Mouse (Mus musculus) MEL (cell line): ENCODE measurements around the gene Trap1. TPM values are rescaled to one million over a fixed set of nuclear protein-coding genes. Genes with fewer than 3 reads are reported as not detected.

Experiments used
- DNase-seq: peaks from one replicate; pipeline ENCODE4 v3.0.0; 2011; ENCODE audit warnings: low read depth, low spot score
- H3K27ac ChIP-seq: 2 replicates; pipeline ENCODE4 v1.5.1; 2012; ENCODE audit warnings: low read depth, mild to moderate bottlenecking, control low read depth, low read length, moderate library complexity; ENCODE audit not compliant: control insufficient read depth
- H3K27me3 ChIP-seq, 2 experiments: fragments of 150-350 bp in 1 of 2; sonication (generic) in 1 of 2; 2 replicates each; pipeline ENCODE4 v1.6.1; 2012; ENCODE audit warnings: low read length in 2 of 2, mild to moderate bottlenecking in 2 of 2, improper control_type of control experiment in 1 of 2, moderate library complexity in 1 of 2; ENCODE audit not compliant: insufficient read depth in 2 of 2, control insufficient read depth in 1 of 2
- H3K36me3 ChIP-seq, 2 experiments: 2 replicates each; pipeline ENCODE4 v1.6.1; 2012 to 2014; ENCODE audit warnings: low read length in 2 of 2, improper control_type of control experiment in 1 of 2, inconsistent platforms in 1 of 2, mild to moderate bottlenecking in 1 of 2; ENCODE audit not compliant: insufficient read depth in 2 of 2, control insufficient read depth in 1 of 2
- H3K4me1 ChIP-seq, 2 experiments: fragments of 150-350 bp in 1 of 2; sonication (generic) in 1 of 2; 2 replicates each; pipeline ENCODE4 v1.6.1; 2012; ENCODE audit warnings: low read length in 2 of 2, improper control_type of control experiment in 1 of 2, mild to moderate bottlenecking in 1 of 2; ENCODE audit not compliant: insufficient read depth in 2 of 2, control insufficient read depth in 1 of 2
- H3K4me3 ChIP-seq, 2 experiments: fragments of 150-350 bp in 1 of 2; sonication (generic) in 1 of 2; 2 replicates each; pipeline ENCODE4 v1.5.1; 2012; ENCODE audit warnings: low read depth in 2 of 2, low read length in 2 of 2, mild to moderate bottlenecking in 2 of 2, moderate library complexity in 2 of 2, control low read depth in 1 of 2, improper control_type of control experiment in 1 of 2; ENCODE audit not compliant: control insufficient read depth in 1 of 2, insufficient read depth in 1 of 2
- H3K79me2 ChIP-seq: 2 replicates; pipeline ENCODE4 v1.6.1; 2012; ENCODE audit warnings: mild to moderate bottlenecking, low read length, moderate library complexity; ENCODE audit not compliant: control insufficient read depth, poor library complexity, insufficient read depth
- H3K9ac ChIP-seq: 2 replicates; pipeline ENCODE4 v1.6.1; 2012; ENCODE audit warnings: low read depth, mild to moderate bottlenecking, control low read depth, low read length, moderate library complexity; ENCODE audit not compliant: control insufficient read depth, poor library complexity, severe bottlenecking
- H3K9me3 ChIP-seq: fragments of 150-350 bp; sonication (generic); replicated peaks from 2 replicates; pipeline ENCODE4 v1.6.1; 2012; ENCODE audit warnings: mild to moderate bottlenecking, low read length, improper control_type of control experiment, moderate library complexity; ENCODE audit not compliant: insufficient read depth
- CHD1 ChIP-seq: IDR thresholded peaks from 2 replicates; pipeline ENCODE4 v1.6.1; 2012; ENCODE audit warnings: low read depth, mild to moderate bottlenecking, inconsistent platforms, low read length, improper control_type of control experiment
- CTCF ChIP-seq, 3 experiments: IDR thresholded peaks in 2 of 3; conservative IDR thresholded peaks in 1 of 3; 2 replicates each; pipeline ENCODE4 v1.5.1; 2011 to 2012; ENCODE audit warnings: low read length in 3 of 3, low read depth in 2 of 3, mild to moderate bottlenecking in 2 of 3, improper control_type of control experiment in 1 of 3, inconsistent platforms in 1 of 3, mixed read lengths in 1 of 3, moderate library complexity in 1 of 3; ENCODE audit not compliant: control insufficient read depth in 1 of 3, insufficient read depth in 1 of 3, poor library complexity in 1 of 3, severe bottlenecking in 1 of 3
- E2F4 ChIP-seq: IDR thresholded peaks from 2 replicates; pipeline ENCODE4 v1.6.1; 2011; ENCODE audit warnings: low read depth, low read length, improper control_type of control experiment, borderline replicate concordance
- EP300 ChIP-seq, 2 experiments: IDR thresholded peaks; 2 replicates each; pipeline ENCODE4 v1.6.1; 2011; ENCODE audit warnings: improper control_type of control experiment in 2 of 2, low read length in 2 of 2, low read depth in 1 of 2, mild to moderate bottlenecking in 1 of 2
- GABPA ChIP-seq: IDR thresholded peaks from 2 replicates; pipeline ENCODE4 v1.6.1; 2012; ENCODE audit warnings: low read depth, mild to moderate bottlenecking, inconsistent platforms, low read length, improper control_type of control experiment, moderate library complexity
- HCFC1 ChIP-seq: IDR thresholded peaks from 2 replicates; pipeline ENCODE4 v1.6.1; 2012; ENCODE audit warnings: low read depth, mild to moderate bottlenecking, inconsistent platforms, low read length, improper control_type of control experiment, moderate library complexity
- JUND ChIP-seq: IDR thresholded peaks from 2 replicates; pipeline ENCODE4 v1.6.1; 2011; ENCODE audit warnings: low read depth, mild to moderate bottlenecking, improper control_type of control experiment, low read length
- MAFK ChIP-seq: IDR thresholded peaks from 2 replicates; pipeline ENCODE4 v1.6.1; 2011; ENCODE audit warnings: low read depth, mild to moderate bottlenecking, low read length, improper control_type of control experiment, borderline replicate concordance
- MAX ChIP-seq: IDR thresholded peaks from 2 replicates; pipeline ENCODE4 v1.6.1; 2011; ENCODE audit warnings: low read length, improper control_type of control experiment
- MEF2A ChIP-seq: IDR thresholded peaks from 2 replicates; pipeline ENCODE4 v1.6.1; 2014; ENCODE audit warnings: low read depth, mild to moderate bottlenecking, inconsistent platforms, low read length, improper control_type of control experiment; ENCODE audit not compliant: poor library complexity, insufficient replicate concordance, severe bottlenecking; ENCODE audit errors: extremely low read depth
- NELFE ChIP-seq: IDR thresholded peaks from 2 replicates; pipeline ENCODE4 v1.6.1; 2011; ENCODE audit warnings: low read depth, low read length, improper control_type of control experiment
- RAD21 ChIP-seq: IDR thresholded peaks from 2 replicates; pipeline ENCODE4 v1.6.1; 2011; ENCODE audit warnings: mild to moderate bottlenecking, low read depth, low read length, improper control_type of control experiment
- SMC3 ChIP-seq: IDR thresholded peaks from 2 replicates; pipeline ENCODE4 v1.6.1; 2011; ENCODE audit warnings: low read depth, low read length, improper control_type of control experiment
- TCF12 ChIP-seq: IDR thresholded peaks from 2 replicates; pipeline ENCODE4 v1.6.1; 2014; ENCODE audit warnings: low read depth, mild to moderate bottlenecking, inconsistent platforms, low read length, improper control_type of control experiment, moderate library complexity
- ZKSCAN1 ChIP-seq: IDR thresholded peaks from 2 replicates; pipeline ENCODE4 v1.6.1; 2012; ENCODE audit warnings: low read depth, mild to moderate bottlenecking, inconsistent platforms, low read length, improper control_type of control experiment, moderate library complexity
- polyA plus RNA-seq, 2 experiments: library from polyadenylated mRNA; stranded (reverse) in 1 of 2; unstranded in 1 of 2; fragments of >175 nt in 1 of 2; fragments of >200 nt in 1 of 2; gene quantifications; 2 replicates each; pipeline versions ENCODE4 v1.2.1 to v1.2.4; 2012; ENCODE audit warnings: low replicate concordance in 2 of 2, low read depth in 1 of 2; ENCODE audit not compliant: insufficient read length in 2 of 2, insufficient read depth in 1 of 2, missing spikeins in 1 of 2
- total RNA-seq: library from RNA; depleted of rRNA; stranded (reverse); fragments of 300-350 nt; gene quantifications from 2 replicates; pipeline ENCODE4 v1.2.3, GENCODE M21; 2012

The Trap1 gene
- total and polyA plus RNA-seq, 3 experiments: 120 to 299 (median 214) TPM

- Histone ChIP-seq H3K27me3 (no peaks in the 10 kb centered on the region), H3K9ac (no peak overlapping the region), H3K36me3 (peaks cover 0 to 24% of the 10 kb centered on the region in 2 experiments; a peak in 2 of 4 replicates), H3K27ac (no peak overlapping the region), H3K9me3 (no peaks in the 10 kb centered on the region), H3K4me3 (no peak overlapping the region), H3K79me2 (no peaks in the 10 kb centered on the region), H3K4me1 (no peaks in the 10 kb centered on the region)
- TF ChIP-seq JUND (no peak), MEF2A (no peak), E2F4 (no peak), NELFE (no peak)
- no peak for DNase-seq
Observed at GRCm38 (mm10) chr16:4064945-4065344, 12.7 kb downstream of the Trap1 start.

- Histone ChIP-seq H3K9ac (no peak overlapping the region), H3K36me3 (peaks cover 0 to 13% of the 10 kb centered on the region in 2 experiments; a peak in 2 of 4 replicates), H3K27ac (no peak overlapping the region), H3K4me1 (no peaks in the 10 kb centered on the region), H3K9me3 (no peaks in the 10 kb centered on the region), H3K4me3 (no peak overlapping the region), H3K79me2 (no peaks in the 10 kb centered on the region), H3K27me3 (no peaks in the 10 kb centered on the region)
- TF ChIP-seq CHD1 (no peak), GABPA (no peak), CTCF (IDR thresholded peaks at IDR 0.05 in 2 of 3, conservative IDR thresholded peaks at IDR 0.05 in 1 of 3; ENCODE audit: control insufficient read depth in 1 of 3, insufficient read depth in 1 of 3, low read depth in 2 of 3, low read length in 3 of 3, poor library complexity in 1 of 3, severe bottlenecking in 1 of 3) (peak in 2 of 3 experiments; percentile 19 to 50; a peak in 3 of 6 replicates), SMC3 (peak; percentile 51), RAD21 (peak; percentile 39), EP300 (IDR thresholded peaks at IDR 0.05; ENCODE audit: low read depth in 1 of 2, low read length in 2 of 2) (no peak), TCF12 (no peak)
- peak; percentile 59 for DNase-seq
Observed at GRCm38 (mm10) chr16:4053811-4054210, 23.8 kb downstream of the Trap1 start.

- Histone ChIP-seq H3K36me3 (peaks cover 0 to 11% of the 10 kb centered on the region in 2 experiments; a peak in 2 of 4 replicates), H3K4me1 (no peaks in the 10 kb centered on the region)
- TF ChIP-seq MEF2A (no peak), E2F4 (no peak), ZKSCAN1 (no peak), MAX (no peak), HCFC1 (no peak), MAFK (no peak)
Observed at GRCm38 (mm10) chr16:4052601-4053000, 25.0 kb downstream of the Trap1 start.

More at GRCm38 (mm10) chr16:4052601-4053000, 25.0 kb downstream of the Trap1 start:
- DNase-seq: no peak
- Histone ChIP-seq H3K4me3 (no peak overlapping the region), H3K9ac (no peak overlapping the region), H3K27ac (no peak overlapping the region), H3K27me3 (no peaks in the 10 kb centered on the region), H3K9me3 (no peaks in the 10 kb centered on the region), H3K79me2 (no peaks in the 10 kb centered on the region)
